Mouse (Mus musculus): Measurements from ENCODE around the gene Vegfa. TPM values are rescaled to one million over a fixed set of nuclear protein-coding genes. Genes with fewer than 3 reads are reported as not detected.

The Vegfa gene
- total RNA-seq (2021), result 100 to 1,000 TPM; 137 to 152 TPM
- long read RNA-seq, experiment 1, transcript Vegfa-207 (8 exons, 1,973 nt), result major isoform, 9 of 74 reads
- long read RNA-seq, experiment 1, transcript Vegfa-202 (7 exons, 3,451 nt), result major isoform, 9 of 74 reads
- long read RNA-seq, experiment 1, partial matches to known transcripts, result 0 of 74 reads
- long read RNA-seq, experiment 1, other reads (novel, unspliced or antisense), result 50 of 74 reads
- long read RNA-seq, experiment 2, transcript Vegfa-202 (7 exons, 3,451 nt), result major isoform, 20 of 91 reads
- long read RNA-seq, experiment 2, transcript Vegfa-207 (8 exons, 1,973 nt), result minor isoform, 6 of 91 reads
- long read RNA-seq, experiment 2, partial matches to known transcripts, result 2 of 91 reads
- long read RNA-seq, experiment 2, other reads (novel, unspliced or antisense), result 55 of 91 reads

DNA sequence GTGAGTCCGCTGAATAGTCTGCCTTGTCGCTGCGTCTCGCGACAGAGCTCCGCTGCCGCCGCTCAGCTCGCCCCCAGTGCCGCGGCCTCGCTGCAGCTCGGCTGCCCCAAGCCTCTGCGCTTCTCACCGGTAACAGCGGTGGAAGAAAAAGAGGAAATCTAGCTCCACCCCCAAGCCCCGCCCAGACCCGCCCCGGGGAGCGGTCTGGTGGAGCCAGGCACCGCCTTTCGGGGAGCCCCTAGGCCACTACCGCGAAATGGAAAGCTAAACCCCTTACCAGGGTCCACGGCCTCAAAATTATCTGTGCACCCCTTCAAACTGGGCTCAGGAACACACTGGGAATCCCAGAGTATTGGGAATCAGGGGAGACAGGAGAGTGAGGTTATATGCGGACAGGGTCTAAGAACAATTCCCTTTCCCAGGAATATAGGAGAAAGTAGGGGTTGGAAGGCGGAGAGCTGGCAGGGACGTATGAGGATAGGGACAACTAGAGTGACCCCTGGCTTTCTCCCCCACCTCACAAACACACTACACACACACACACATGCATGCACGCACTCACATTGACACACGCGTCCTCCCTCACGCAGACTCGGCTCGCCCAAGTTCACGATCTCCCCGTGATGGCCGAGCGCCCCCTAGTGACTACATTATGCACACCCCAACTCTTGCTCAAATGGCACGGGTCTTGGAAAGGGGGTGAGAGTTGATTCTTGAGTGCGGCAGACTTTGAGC, at the start of gene Vegfa:
TSS of gene Vegfa (minus strand) at position 113 of the 735 bp plus-strand sequence.
- peak; percentile 86 for DNase-seq
- intact Hi-C loops (cut with DNase I), result loop anchor here (1.0 kb wide), 2 partner anchors 184 to 297 kb away; no protein-coding TSS in a partner anchor

- intact Hi-C loops (cut with DNase I), result no loop called here
- peak; percentile 76 to 78 for DNase-seq
Observed at GRCm38 (mm10) chr17:46081657-46082056, 49.5 kb upstream of the Vegfa start.

DNA sequence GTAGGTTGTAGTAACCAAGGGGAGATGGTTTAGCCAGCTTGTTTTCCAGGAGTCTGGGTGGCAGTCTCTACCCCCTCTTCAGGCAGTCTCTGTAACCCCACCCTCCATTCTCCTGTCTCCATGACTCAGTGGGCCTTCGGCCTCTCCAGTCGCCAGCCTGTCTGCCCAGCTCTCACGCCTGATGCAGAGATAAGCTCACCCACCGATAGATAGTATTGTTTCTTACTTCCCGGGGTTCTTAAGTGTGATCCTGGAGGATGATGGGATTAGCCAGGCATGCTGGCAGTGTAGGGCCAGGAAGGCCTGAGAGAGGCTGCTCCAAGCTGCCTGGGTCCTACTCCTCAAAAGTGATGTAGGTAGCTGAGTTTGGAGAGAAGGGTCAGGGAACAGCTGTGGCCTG, 48.9 kb upstream of the Vegfa start:
- no peak for DNase-seq

GRCm38 (mm10) chr17:46080388-46080787, 48.2 kb upstream of the Vegfa start:
- intact Hi-C loops (cut with DNase I), result no loop called here
- no peak for DNase-seq

More for the DNA sequence above, 48.9 kb upstream of the Vegfa start:
- intact Hi-C loops (cut with DNase I), result no loop called here

GRCm38 (mm10) chr17:46079037-46079436, 46.9 kb upstream of the Vegfa start:
- intact Hi-C loops (cut with DNase I), result loop anchor here (5.0 kb wide), 1 partner anchor 37 kb away; no protein-coding TSS in a partner anchor
- no peak for DNase-seq

DNA sequence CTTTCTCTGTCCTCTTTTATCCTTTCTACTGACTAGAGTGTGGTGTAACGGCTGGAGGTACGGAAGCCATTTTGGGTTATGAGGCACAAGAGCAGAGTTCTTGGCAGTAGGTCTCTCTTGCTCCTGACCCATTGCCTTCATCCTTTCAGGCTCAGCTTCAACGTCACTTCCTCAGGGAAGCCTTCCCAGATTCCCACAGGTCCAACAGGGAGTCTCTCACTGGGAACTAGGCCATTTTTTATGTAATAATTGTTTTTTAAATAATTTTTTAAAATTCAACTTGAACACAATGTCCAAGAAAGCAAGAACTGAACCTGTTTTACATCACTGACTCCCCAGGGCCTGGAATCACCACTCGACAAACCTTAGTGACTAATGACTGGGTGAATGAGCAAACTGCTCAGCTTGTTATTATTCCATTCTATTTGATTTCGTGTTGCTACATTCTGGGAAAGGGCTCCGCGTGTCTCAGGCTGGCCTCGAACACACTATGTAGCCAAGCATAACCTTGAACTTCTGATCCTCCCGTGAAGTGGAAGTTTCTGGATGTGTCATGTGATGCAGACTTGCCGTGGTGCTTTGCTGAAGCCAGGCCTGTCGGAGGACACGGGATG, 45.9 kb upstream of the Vegfa start:
- intact Hi-C loops (cut with DNase I), result loop anchor here (5.0 kb wide), 1 partner anchor 36 kb away; no protein-coding TSS in a partner anchor
- no peak for DNase-seq

DNA sequence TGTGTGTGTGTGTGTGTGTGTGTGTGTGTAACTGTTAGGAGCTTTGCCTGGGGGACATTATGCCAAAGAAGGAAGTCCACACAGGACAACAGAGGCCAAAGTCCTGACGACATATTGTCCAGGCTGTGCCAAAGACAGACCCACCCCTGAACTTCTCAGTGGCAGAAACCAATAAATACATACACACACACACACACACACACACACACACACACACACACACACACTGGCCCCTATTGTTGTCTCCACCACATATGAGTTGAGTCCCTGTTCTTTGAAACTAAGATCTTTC, 44.0 kb upstream of the Vegfa start:
- intact Hi-C loops (cut with DNase I), result loop anchor here (5.0 kb wide), 1 partner anchor 34 kb away; no protein-coding TSS in a partner anchor
- no peak for DNase-seq

DNA sequence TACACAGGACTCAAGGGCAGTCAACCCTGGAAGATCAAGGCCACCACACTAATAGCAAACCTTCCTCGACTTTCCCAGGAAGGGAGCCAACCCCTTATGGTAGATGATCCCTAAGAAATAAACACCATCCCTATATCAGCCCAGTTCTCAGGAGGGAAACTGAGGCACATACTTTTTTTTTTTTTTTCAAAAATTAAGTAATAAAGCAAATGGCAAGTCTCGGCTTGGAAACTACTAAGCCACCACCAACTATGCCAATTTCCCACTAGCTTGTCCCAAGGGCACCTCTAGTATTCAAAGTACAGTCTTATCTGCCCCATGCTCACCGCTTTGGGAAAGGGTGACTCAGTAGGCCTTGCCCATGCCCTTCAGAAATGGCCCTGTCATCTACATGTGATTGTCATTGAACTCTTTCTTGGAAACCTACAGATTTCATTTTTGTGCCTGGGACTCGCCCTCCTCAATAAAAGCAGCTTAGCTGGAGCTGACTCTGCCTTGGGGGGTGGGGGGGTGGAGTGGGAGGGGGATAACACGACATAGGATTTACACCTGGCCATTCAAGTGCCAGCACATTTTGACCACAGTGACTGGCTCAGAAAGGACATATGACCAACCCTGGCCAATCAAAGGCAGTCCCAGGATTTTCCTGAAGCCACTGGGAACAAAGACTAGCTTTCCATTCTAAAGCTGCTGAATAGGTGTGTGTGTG, 43.5 kb upstream of the Vegfa start:
- intact Hi-C loops (cut with DNase I), result loop anchor here (5.0 kb wide), 1 partner anchor 33 kb away; no protein-coding TSS in a partner anchor
- no peak for DNase-seq

- DNase-seq, result no peak
- intact Hi-C loops (cut with DNase I), result loop anchor here (5.0 kb wide), 1 partner anchor 33 kb away; no protein-coding TSS in a partner anchor
Observed at GRCm38 (mm10) chr17:46075116-46075485, 42.9 kb upstream of the Vegfa start.

- DNase-seq, result no peak
- intact Hi-C loops (cut with DNase I), result loop anchor here (5.0 kb wide), 1 partner anchor 32 kb away; no protein-coding TSS in a partner anchor
Observed at GRCm38 (mm10) chr17:46074398-46075115, 42.4 kb upstream of the Vegfa start.

DNA sequence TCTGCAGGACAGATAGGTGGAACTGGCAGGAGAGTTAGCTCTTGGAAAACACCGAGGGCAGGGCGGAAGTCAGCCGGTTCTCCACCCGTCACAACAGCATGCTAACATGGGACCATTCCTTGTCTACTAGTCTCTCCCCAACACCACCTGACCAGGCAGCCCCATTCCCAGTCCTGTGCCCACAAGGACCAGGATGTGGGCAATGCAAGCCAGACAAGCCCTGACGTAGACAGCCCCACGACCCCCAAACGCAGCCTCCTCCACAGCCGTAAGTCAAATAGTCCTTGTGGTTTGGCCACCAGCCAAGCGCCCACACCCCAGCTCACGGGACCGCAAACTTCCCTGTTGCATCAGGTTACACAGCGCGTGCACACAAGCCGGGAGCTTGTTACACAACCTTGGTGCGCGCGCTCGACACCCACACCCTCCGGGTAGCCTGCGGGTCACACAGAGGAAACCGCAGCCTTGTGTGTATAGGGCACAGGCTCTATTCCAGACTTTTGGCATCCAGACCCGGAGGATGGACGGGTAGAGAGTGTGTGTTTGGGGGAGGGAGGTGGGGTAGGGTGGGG, 41.6 kb upstream of the Vegfa start:
- DNase-seq, result peak; percentile 55 to 66
- intact Hi-C loops (cut with DNase I), result no loop called here

GRCm38 (mm10) chr17:46071531-46071930, 39.4 kb upstream of the Vegfa start:
- DNase-seq, result no peak
- intact Hi-C loops (cut with DNase I), result no loop called here

DNA sequence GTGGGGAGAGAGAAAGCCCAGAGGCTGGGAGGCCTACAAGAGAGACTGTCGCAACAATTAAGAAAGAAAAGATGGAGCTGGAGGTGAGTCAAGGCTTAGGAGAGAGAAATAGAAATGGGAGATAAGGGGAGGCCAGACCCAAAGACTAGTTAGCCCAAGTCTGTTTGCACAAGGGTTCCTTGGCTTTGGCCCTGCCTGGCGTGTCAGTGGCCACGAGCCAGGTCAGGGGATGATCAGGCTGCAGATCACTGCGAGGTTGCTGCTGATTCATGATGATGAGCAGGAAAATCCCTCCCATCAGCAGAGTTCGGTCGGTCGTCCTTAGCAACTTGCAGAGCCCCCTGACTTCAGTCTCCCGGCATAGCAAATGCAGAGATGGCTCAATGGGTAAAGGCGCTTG, 37.9 kb upstream of the Vegfa start:
- DNase-seq, result no peak
- intact Hi-C loops (cut with DNase I), result no loop called here

DNA sequence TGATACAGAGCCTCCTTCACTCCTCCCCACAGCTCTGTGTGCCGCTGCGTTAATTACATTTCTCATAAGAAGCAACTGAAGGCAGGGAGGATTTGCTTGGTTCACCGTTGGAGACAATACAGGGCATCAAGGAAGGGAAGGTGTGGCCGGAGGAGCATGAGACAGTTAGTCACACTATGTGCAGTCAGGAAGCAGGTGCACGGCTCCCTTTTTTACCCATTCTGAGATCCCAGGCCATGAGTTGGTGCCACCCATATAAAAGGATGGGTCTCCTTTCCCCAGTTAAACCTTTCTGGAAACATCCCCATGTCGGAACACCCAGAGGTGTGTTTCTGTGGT, 31.8 kb upstream of the Vegfa start:
- intact Hi-C loops (cut with DNase I), result no loop called here
- DNase-seq, result no peak

- no peak for DNase-seq
- intact Hi-C loops (cut with DNase I), result no loop called here
Observed at GRCm38 (mm10) chr17:46063283-46063973, 31.3 kb upstream of the Vegfa start.

DNA sequence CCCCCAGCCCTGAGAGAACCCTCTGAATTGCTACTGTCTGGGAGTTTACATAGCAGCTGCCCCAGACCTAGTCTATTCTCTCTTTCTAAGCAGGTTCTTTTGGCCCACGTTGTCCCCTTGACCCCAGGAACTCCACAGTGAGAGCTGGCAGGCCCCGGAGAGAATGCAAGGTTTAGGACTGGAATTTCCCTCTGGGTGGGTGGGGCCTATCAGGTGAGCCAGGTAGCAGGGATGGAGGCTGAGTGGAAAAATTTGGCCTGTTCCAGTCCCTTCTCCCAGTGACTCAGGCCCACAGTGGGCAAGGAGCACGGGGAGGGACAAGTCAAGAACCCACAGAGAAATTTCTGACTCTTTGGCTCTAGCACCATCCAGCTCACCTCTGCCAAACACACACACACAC, 28.1 kb upstream of the Vegfa start:
- intact Hi-C loops (cut with DNase I), result no loop called here
- DNase-seq, result no peak

DNA sequence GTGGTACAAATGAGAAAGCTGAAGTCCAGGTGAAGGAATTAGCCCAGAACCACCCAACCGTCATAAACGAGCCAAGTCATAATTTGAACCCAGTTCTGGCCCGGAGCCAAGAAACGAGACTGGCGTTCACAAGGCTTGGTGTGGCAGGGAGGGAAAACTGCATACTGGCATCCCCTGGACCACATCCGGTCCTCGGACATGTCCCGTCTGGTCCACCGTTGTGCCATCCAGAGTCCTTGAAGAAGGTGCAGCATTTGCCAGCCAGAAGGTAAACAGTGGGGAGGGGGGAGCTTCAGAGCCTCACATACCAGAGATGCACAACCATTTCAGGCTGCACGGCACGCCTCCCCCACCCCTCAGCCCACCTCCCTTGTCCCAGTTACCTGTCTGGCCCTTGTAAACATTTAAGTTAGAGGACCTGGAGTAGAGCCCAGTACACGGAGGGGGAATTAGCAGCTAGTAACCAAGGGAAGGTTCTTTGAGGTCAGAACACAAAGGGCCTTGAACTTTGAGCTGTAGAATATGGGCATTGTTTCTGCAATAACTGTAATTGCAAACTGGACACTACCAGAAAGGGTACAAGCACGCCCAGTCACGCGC, 27.2 kb upstream of the Vegfa start:
- DNase-seq, result no peak
- intact Hi-C loops (cut with DNase I), result no loop called here

GRCm38 (mm10) chr17:46056288-46056687, 24.1 kb upstream of the Vegfa start:
- no peak for DNase-seq
- intact Hi-C loops (cut with DNase I), result no loop called here

DNA sequence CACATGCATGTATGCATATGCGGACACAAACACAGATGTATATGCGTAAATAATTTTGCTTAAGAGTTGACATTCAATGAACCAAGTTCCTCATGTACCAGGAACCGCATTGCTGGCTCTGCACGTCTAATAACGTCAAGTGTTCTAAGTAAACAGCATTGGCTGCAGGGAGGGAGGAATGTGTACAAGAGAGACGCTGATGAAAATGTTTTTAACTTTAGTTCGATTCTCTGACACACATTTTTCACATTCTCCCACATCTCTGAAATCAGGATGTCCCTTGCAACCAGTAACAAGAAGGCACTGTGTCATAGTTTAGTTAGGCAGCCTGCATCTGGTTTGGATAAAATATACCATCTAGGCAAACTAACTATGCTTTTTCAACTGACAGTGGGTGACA, 23.6 kb upstream of the Vegfa start:
- intact Hi-C loops (cut with DNase I), result no loop called here
- DNase-seq, result no peak
